Mouse (Mus musculus): ENCODE results near the gene Lhpp. TPM values are rescaled to one million over a fixed set of nuclear protein-coding genes. Genes with fewer than 3 reads are reported as not detected.
"Not testable (repeated sequence)": the region's sequence is repeated elsewhere in the genome, so short reads cannot be mapped to it uniquely, and the experiment has no call there.

The Lhpp gene
- total and polyA plus RNA-seq, 3 experiments, result 0.10 to 0.11 TPM; not detected in 1

- Histone ChIP-seq H3K36me3 (replicated peaks) (no peaks in the 10 kb centered on the region), H3K9me3 (replicated peaks) (no peaks in the 10 kb centered on the region), H3K4me3 (ENCODE audit: low read depth, low read length) (no peak overlapping the region), H3K4me1 (ENCODE audit: insufficient read depth, low read depth, low read length) (peaks cover 46% of the 10 kb centered on the region), H3K27me3 (ENCODE audit: insufficient read depth, low read length) (peaks cover 54% of the 10 kb centered on the region)
- ATAC-seq (ENCODE audit: extremely low read depth, insufficient number of reproducible peaks, low FRiP score, poor library complexity, severe bottlenecking) (no peak), DNase-seq (ENCODE audit: low spot score) (no peak)
- TF ChIP-seq CTCF (IDR thresholded peaks at IDR 0.05; ENCODE audit: low read depth, low read length), result no peak
- no peak for TF ChIP-seq GATA1 (IDR thresholded peaks at IDR 0.05; ENCODE audit: borderline replicate concordance, low read length)
- TF ChIP-seq TAL1 (conservative IDR thresholded peaks at IDR 0.05; ENCODE audit: low read depth, low read length), result no peak
- no peak for TF ChIP-seq POLR2AphosphoS5 (IDR thresholded peaks at IDR 0.05; ENCODE audit: insufficient replicate concordance, low read depth, low read length)
- no peak for TF ChIP-seq GATA2 (IDR thresholded peaks at IDR 0.05; ENCODE audit: borderline replicate concordance, low read depth, low read length)
These were observed 47.6 kb downstream of the Lhpp start for GRCm38 (mm10) chr7:132658058-132658450.

- H3K9me3 ChIP-seq (replicated peaks), result no peaks in the 10 kb centered on the region
- no peak overlapping the region for H3K4me3 ChIP-seq (ENCODE audit: low read depth, low read length)
- ATAC-seq (ENCODE audit: extremely low read depth, insufficient number of reproducible peaks, low FRiP score, poor library complexity, severe bottlenecking) (no peak), DNase-seq (ENCODE audit: low spot score) (no peak)
- H3K36me3 ChIP-seq (replicated peaks), result no peaks in the 10 kb centered on the region
- peaks cover 53% of the 10 kb centered on the region for H3K27me3 ChIP-seq (ENCODE audit: insufficient read depth, low read length)
- TF ChIP-seq CTCF (IDR thresholded peaks at IDR 0.05; ENCODE audit: low read depth, low read length), result no peak
- no peak for TF ChIP-seq POLR2AphosphoS5 (IDR thresholded peaks at IDR 0.05; ENCODE audit: insufficient replicate concordance, low read depth, low read length)
- TF ChIP-seq GATA2 (IDR thresholded peaks at IDR 0.05; ENCODE audit: borderline replicate concordance, low read depth, low read length), result no peak
- no peak for TF ChIP-seq GATA1 (IDR thresholded peaks at IDR 0.05; ENCODE audit: borderline replicate concordance, low read length)
- no peak for TF ChIP-seq TAL1 (conservative IDR thresholded peaks at IDR 0.05; ENCODE audit: low read depth, low read length)
- peaks cover 46% of the 10 kb centered on the region for H3K4me1 ChIP-seq (ENCODE audit: insufficient read depth, low read depth, low read length)
These were observed 48.2 kb downstream of the Lhpp start for GRCm38 (mm10) chr7:132658688-132659087.

GRCm38 (mm10) chr7:132659633-132660032 is 49.2 kb downstream of the Lhpp start:
- Histone ChIP-seq H3K4me1 (ENCODE audit: insufficient read depth, low read depth, low read length) (peaks cover 50% of the 10 kb centered on the region), H3K4me3 (ENCODE audit: low read depth, low read length) (no peak overlapping the region)
- DNase-seq (ENCODE audit: low spot score), result no peak

GRCm38 (mm10) chr7:132662831-132663230 is 52.4 kb downstream of the Lhpp start:
- not testable (repeated sequence) for DNase-seq (ENCODE audit: low spot score); H3K36me3 ChIP-seq (replicated peaks); H3K9me3 ChIP-seq (replicated peaks); H3K4me3 ChIP-seq (ENCODE audit: low read depth, low read length); ATAC-seq (ENCODE audit: extremely low read depth, insufficient number of reproducible peaks, low FRiP score, poor library complexity, severe bottlenecking)
- Histone ChIP-seq H3K4me1 (ENCODE audit: insufficient read depth, low read depth, low read length) (peaks cover 26% of the 10 kb centered on the region), H3K27me3 (ENCODE audit: insufficient read depth, low read length) (peaks cover 62% of the 10 kb centered on the region)

More at GRCm38 (mm10) chr7:132659633-132660032, 49.2 kb downstream of the Lhpp start:
- Histone ChIP-seq H3K36me3 (replicated peaks) (no peaks in the 10 kb centered on the region), H3K27me3 (ENCODE audit: insufficient read depth, low read length) (peaks cover 52% of the 10 kb centered on the region), H3K9me3 (replicated peaks) (no peaks in the 10 kb centered on the region)
- ATAC-seq (ENCODE audit: extremely low read depth, insufficient number of reproducible peaks, low FRiP score, poor library complexity, severe bottlenecking), result no peak
- no peak for TF ChIP-seq POLR2AphosphoS5 (IDR thresholded peaks at IDR 0.05; ENCODE audit: insufficient replicate concordance, low read depth, low read length)
- no peak for TF ChIP-seq TAL1 (conservative IDR thresholded peaks at IDR 0.05; ENCODE audit: low read depth, low read length)
- TF ChIP-seq GATA1 (IDR thresholded peaks at IDR 0.05; ENCODE audit: borderline replicate concordance, low read length), result no peak
- TF ChIP-seq GATA2 (IDR thresholded peaks at IDR 0.05; ENCODE audit: borderline replicate concordance, low read depth, low read length), result no peak
- no peak for TF ChIP-seq CTCF (IDR thresholded peaks at IDR 0.05; ENCODE audit: low read depth, low read length)

- H3K27me3 ChIP-seq (ENCODE audit: insufficient read depth, low read length), result peaks cover 54% of the 10 kb centered on the region
These were observed 54.4 kb downstream of the Lhpp start for GRCm38 (mm10) chr7:132664815-132665214.

GRCm38 (mm10) chr7:132665664-132666382 is 55.4 kb downstream of the Lhpp start:
- peaks cover 60% of the 10 kb centered on the region for H3K27me3 ChIP-seq (ENCODE audit: insufficient read depth, low read length)
- TF ChIP-seq TAL1 (conservative IDR thresholded peaks at IDR 0.05; ENCODE audit: low read depth, low read length) (no peak), GATA2 (IDR thresholded peaks at IDR 0.05; ENCODE audit: borderline replicate concordance, low read depth, low read length) (no peak), POLR2AphosphoS5 (IDR thresholded peaks at IDR 0.05; ENCODE audit: insufficient replicate concordance, low read depth, low read length) (no peak), GATA1 (IDR thresholded peaks at IDR 0.05; ENCODE audit: borderline replicate concordance, low read length) (no peak), CTCF (IDR thresholded peaks at IDR 0.05; ENCODE audit: low read depth, low read length) (no peak)
- no peak overlapping the region for H3K4me3 ChIP-seq (ENCODE audit: low read depth, low read length)
- H3K36me3 ChIP-seq (replicated peaks), result no peaks in the 10 kb centered on the region
- DNase-seq (ENCODE audit: low spot score) (no peak), ATAC-seq (ENCODE audit: extremely low read depth, insufficient number of reproducible peaks, low FRiP score, poor library complexity, severe bottlenecking) (no peak)
- H3K4me1 ChIP-seq (ENCODE audit: insufficient read depth, low read depth, low read length), result peaks cover 10% of the 10 kb centered on the region
- no peaks in the 10 kb centered on the region for H3K9me3 ChIP-seq (replicated peaks)

More at GRCm38 (mm10) chr7:132664815-132665214, 54.4 kb downstream of the Lhpp start:
- ATAC-seq (ENCODE audit: extremely low read depth, insufficient number of reproducible peaks, low FRiP score, poor library complexity, severe bottlenecking) (0 out of 2 replicates have a peak, but pooled peaks have one; percentile 17), DNase-seq (ENCODE audit: low spot score) (no peak)
- Histone ChIP-seq H3K36me3 (replicated peaks) (no peaks in the 10 kb centered on the region), H3K4me3 (ENCODE audit: low read depth, low read length) (no peak overlapping the region), H3K4me1 (ENCODE audit: insufficient read depth, low read depth, low read length) (peaks cover 14% of the 10 kb centered on the region), H3K9me3 (replicated peaks) (no peaks in the 10 kb centered on the region)
- TF ChIP-seq POLR2AphosphoS5 (IDR thresholded peaks at IDR 0.05; ENCODE audit: insufficient replicate concordance, low read depth, low read length), result no peak
- no peak for TF ChIP-seq TAL1 (conservative IDR thresholded peaks at IDR 0.05; ENCODE audit: low read depth, low read length)
- TF ChIP-seq GATA1 (IDR thresholded peaks at IDR 0.05; ENCODE audit: borderline replicate concordance, low read length), result no peak
- no peak for TF ChIP-seq GATA2 (IDR thresholded peaks at IDR 0.05; ENCODE audit: borderline replicate concordance, low read depth, low read length)
- no peak for TF ChIP-seq CTCF (IDR thresholded peaks at IDR 0.05; ENCODE audit: low read depth, low read length)

All from G1E (cell line).